Mouse (Mus musculus) heart, postnatal 10 days (tissue): ENCODE measurements at regions not wholly inside any gene's neighbourhood (a gene's known extent, or its start where the extent isn't known, plus 50 kb on each side); places are given as distances from the start of the nearest gene placed in this dataset.
A peak's percentile ranks its signal among the peaks of the same experiment; 100 is the strongest.

ENCODE experiments used
- DNase-seq, 2 experiments: peaks; one replicate each; pipeline ENCODE4 v3.0.0; 2021
- intact Hi-C: fragments of 180-260 bp; cut with DNase I; formaldehyde crosslinking; loops from one replicate; pipeline ENCODE4 v1.15.1; 2025

DNA sequence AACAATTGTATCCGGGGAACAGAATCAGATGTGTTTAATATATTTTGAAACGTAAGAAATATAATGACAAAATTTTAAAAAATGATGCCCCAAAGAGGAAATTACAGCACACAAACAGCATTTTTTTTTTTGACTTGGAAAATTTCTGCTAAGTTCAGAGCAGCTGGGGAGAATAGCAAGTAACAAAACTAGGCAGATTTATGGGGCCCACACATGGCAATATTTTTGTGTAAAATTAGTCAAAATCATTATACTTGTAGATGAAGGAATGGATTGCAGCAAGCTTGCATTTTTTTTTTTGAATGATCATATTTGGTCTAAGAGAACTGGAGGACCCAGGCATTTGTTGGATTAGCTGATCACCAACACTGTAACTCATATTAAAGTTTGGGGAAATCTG, 189.4 kb downstream of the Map2k6 start:
- DNase-seq: no peak
- intact Hi-C loops: no loop called here

DNA sequence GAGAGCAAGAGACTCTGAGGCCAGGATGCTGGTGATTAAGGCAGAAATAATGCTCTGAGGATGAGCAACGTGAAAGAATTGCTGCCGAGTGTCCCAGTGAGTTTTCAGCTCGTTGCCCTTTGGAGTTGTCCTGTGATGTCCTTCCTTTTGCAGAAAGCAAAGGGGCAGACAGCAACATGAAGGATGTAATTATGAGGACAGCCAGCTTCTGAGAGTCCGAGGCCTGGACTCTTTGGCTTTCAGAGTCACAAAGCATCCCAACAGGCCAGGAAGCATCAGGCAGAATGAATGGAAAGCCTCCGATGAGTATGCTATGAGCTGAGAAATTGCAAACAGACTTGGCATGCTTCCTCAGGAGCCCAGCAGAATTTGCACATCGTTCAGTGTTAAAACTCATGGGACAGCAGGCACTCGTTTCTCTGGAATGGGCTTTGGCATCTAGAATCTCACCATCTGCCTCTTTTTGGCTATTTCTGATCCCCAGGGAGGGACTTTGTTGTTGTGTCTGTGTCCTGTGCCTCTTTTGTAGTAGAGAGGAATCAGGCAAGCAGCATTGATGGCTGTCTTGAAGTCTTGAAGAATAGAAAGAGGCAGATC, 196.4 kb downstream of the Map2k6 start:
- intact Hi-C loops: no loop called here
- DNase-seq: peak; percentile 15 to 23

- intact Hi-C loops: no loop called here
- DNase-seq: no peak
Observed at GRCm38 (mm10) chr11:110605041-110605882, 206.3 kb downstream of the Map2k6 start.

- intact Hi-C loops: no loop called here
- DNase-seq: no peak
Observed at GRCm38 (mm10) chr11:110609276-110609675, 210.4 kb downstream of the Map2k6 start.

- no peak for DNase-seq
- intact Hi-C loops: no loop called here
Observed at GRCm38 (mm10) chr11:110610831-110611230, 211.9 kb downstream of the Map2k6 start.

- intact Hi-C loops: loop anchor here (5.0 kb wide), 1 partner anchor 60 kb away; no protein-coding TSS in a partner anchor
- no peak for DNase-seq
Observed at GRCm38 (mm10) chr11:110632001-110632400, 233.1 kb downstream of the Map2k6 start.

- intact Hi-C loops: loop anchor here (5.0 kb wide), 1 partner anchor 59 kb away; no protein-coding TSS in a partner anchor
- DNase-seq: peak; percentile 27 to 37
Observed at GRCm38 (mm10) chr11:110633351-110633750, 234.4 kb downstream of the Map2k6 start.

DNA sequence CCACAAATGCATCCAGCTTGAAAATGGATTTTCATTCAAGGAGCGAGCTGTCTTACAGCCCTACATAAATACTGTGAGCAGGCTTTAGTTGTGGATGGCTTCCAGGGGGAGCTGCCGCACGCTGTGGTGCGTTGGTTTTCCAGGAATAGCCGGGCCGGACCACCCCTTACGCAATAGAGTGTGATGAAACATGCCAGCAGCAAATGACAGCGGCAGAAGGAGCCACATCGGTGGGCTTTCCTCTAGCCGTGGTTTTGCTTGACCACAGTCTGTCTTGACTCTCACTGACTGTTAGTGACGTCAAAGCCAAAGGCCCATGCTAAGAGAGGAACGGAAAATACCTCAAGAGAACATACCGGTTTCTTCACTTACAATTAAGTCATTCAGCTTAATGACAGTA, 243.6 kb downstream of the Map2k6 start:
- intact Hi-C loops: no loop called here
- no peak for DNase-seq

DNA sequence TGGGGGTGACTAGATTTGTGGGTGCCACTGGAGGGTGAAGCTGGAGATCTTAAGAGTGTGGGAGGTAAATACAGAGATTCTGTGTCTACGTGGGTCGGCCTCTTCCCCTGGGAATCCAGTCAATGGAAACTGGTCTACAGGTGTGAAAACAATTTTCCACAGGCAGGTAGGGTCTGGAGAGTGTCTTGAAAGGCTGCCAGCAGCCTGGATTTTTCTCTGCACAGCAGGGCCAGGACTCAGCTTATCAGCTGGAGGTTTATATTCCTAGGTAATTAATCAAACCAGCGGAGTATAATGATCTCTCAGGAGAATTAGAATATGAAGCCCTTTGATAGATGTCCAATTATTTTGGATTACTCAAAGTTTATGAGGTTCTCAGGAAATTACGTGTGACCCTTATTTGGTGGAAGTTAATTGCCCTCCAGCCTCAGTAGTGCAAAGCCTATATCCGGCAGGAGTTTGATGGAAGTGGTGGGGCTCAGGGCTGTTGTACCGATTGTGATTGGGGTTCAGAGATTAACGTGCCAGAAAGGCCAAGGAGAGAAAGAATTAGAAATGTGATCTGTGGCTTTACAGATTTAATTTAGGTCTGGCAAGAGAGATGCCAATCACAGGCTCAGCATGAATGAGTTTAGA, 250.8 kb downstream of the Map2k6 start:
- no peak for DNase-seq
- intact Hi-C loops: no loop called here

DNA sequence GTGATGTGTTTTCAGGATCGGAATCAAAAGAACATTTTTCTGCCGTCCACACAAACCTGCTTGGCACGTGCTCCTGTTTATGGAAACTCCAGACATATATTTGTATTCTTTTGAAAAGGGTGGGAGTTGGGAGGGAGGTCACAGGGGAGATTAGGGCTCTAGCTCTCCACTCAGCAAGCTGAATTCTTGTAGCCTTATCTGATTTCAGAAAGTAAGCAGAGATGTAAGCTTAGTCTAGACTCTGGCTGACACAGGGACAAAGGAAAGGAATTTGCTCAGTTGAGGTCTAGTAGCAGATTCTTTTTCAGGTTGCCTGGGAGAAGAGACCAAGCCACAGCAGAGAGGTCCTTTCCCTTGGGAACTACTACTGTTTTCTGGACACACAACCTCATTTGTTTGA, 253.1 kb downstream of the Map2k6 start:
- intact Hi-C loops: no loop called here
- no peak for DNase-seq

- intact Hi-C loops: no loop called here
- DNase-seq: no peak
Observed at GRCm38 (mm10) chr11:110656524-110657156, 257.7 kb downstream of the Map2k6 start.

- intact Hi-C loops: no loop called here
- DNase-seq: peak in 1 of 2 experiments; percentile 5
Observed at GRCm38 (mm10) chr11:110657854-110658253, 258.9 kb downstream of the Map2k6 start.

DNA sequence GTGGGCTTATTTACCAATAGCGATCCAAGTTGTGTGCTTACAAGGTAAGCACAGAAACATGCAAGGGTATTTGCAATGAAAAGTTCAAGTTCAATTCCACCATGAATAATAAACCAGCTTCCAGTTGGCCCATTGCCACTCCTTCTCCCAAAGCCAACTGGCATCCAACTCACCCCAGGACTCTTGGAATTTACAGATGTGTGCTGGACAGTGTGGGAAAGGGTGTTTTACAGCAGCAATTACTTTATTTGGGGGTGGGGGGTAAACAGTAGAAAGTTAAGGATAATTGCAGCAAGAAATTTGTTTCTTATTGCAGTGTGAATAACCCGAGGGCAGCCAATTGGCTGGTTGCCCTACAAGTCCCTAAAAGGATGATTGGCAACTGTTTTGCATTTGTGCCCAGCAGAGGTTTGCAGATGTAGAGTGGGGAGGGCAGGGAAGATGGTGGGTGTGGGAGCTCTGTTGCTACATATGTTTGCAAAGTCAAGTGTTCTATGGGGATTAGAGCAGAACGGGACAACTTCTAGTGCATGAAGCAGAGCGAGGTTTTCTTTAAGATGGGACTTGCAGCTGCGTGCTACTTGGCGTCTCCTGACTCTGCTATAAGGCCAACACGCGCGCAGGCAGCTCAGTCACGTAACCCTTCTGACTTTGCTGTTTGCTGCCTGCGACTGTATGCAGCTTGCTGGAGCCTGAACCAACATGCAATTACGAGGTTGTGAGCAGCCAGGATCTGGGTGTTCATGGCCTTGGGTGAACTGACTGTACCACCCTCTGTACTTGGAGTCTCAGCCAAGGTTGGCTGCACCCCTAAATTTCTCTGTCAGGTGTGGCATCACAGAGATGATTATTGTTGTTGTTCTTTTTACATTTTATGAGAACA, 271.9 kb downstream of the Map2k6 start:
- peak in 1 of 2 experiments; percentile 6 for DNase-seq
- intact Hi-C loops: no loop called here

GRCm38 (mm10) chr11:110672941-110673340, 274.0 kb downstream of the Map2k6 start:
- intact Hi-C loops: no loop called here
- DNase-seq: no peak

DNA sequence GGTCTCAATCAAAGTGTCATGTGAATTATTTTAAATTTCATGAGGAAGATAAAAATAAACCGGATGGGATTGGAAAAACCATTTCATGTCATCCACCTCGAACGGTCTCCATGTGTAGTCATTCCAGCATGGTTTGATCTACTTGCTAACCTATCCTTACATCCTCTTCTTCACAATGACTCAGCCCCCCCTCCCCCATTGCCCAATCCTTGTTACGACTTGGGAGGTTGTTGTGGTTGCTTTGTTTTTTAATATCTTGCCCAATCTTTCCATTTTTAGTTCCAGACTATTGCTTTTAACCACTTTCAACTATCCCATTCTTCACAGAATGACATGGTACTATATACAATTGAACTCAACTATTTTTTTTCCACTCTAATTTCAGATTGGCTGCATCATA, 275.0 kb upstream of the Kcnj16 start:
- no peak for DNase-seq
- intact Hi-C loops: loop anchor here (5.0 kb wide), 1 partner anchor 61 kb away; no protein-coding TSS in a partner anchor

DNA sequence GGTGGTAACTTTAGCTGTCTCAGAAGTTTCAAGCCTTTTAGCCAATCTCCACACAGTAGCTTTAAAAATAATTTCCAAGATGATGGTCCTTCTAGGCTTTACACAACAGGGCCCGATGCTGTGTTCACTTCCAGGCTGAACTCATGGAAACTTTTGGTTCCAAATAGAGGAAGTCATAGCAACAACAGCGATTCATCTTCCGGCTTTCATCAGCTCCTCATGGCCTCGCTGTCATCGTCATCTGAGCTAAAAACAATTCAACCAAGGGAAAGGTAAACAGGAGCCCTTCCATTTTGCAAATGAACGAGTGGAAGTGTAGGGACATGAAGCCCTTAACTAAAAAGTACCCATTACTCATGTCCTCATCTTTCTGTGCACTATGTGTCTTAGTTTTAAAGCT, 270.8 kb upstream of the Kcnj16 start:
- intact Hi-C loops: no loop called here

DNA sequence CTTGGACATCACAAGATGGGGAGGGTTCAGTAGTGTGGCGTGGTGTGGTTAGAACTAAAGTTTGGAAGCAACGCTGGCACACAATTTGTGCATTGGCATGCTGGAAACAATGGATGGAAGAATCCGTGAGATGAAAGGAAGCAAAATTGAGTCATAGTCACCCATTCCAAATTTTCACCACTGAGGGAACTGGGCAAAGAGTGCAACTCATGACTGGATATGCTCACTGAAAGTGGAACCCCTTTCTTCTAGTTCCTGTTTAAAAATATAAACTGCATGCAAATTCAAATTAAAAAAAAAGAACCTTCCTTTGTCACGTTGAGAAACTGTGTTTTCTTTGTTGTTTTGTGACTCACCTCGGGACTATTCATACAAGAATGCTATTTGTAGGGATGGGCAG, 269.5 kb upstream of the Kcnj16 start:
- DNase-seq: no peak
- intact Hi-C loops: no loop called here

More for the DNA sequence above, 270.8 kb upstream of the Kcnj16 start:
- no peak for DNase-seq

GRCm38 (mm10) chr11:110700976-110701375, 266.9 kb upstream of the Kcnj16 start:
- no peak for DNase-seq
- intact Hi-C loops: no loop called here

- intact Hi-C loops: no loop called here
- DNase-seq: no peak
Observed at GRCm38 (mm10) chr11:110702119-110702518, 265.7 kb upstream of the Kcnj16 start.

DNA sequence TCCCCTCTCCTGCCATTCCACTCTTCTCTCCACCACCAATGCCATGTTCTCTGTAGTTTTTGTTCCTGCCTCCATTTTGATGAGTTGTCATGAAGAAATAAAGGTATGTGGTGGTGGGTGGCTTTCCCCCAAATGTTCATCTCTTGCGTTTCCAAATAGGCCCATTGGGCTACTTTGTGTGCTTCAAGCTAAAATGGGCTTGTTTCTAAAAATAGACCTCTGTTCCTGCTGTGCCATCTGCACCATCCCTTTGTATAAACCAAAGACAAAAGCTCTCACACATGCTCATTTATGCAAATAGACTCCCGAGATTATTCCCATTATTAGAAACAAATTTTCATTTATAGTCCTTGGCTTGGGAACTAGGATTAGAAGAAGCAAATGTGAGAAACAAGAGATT, 264.3 kb upstream of the Kcnj16 start:
- no peak for DNase-seq
- intact Hi-C loops: no loop called here
